Mouse (Mus musculus): ENCODE data around the gene Mpp2.
A peak's percentile ranks its signal among the peaks of the same experiment; 100 is the strongest.

Mpp2 gene

DNA sequence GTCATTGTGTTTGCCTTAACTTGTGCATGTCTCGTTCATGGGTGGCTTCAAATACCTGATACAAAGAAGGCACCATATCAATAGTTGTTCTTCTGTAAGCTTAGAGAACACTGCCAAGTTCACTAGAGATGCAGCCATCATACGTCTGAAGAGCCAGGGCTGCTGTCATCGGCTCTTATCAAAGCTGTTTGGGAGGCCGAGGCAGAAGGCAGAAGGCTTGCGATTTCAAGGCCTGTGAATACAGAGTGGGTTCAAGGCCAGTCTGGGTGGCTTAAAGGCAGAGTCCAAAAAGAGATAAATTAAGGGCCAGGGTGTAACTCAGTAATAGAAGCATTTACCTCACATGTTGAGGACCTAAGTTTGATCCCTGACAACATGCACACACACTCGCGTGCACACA is 52.0 kb downstream of the Mpp2 start:
- DNase-seq (ENCODE audit: low read depth, low spot score): no peak

GRCm38 (mm10) chr11:102035456-102035960 is 52.8 kb downstream of the Mpp2 start:
- no peak for DNase-seq (ENCODE audit: low read depth, low spot score)

DNA sequence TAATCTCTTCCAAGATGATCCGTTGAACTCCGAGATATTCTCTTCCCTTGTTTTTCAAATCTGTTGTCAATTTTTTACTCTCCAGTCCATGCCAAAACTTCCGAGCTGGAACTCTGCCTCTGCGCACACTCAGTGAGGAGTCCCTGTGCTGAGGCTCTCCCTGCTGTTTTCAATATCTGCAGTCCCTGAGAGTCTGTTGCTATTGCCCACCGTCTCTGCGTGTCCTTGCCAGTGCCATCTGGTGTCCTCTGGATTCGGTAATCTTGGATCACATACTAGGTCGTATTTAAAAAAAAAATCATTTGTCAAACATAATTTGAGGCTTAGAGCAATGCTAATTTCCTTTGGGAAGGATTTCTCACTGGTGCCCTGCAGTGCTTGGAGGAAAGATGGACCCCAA is 53.4 kb downstream of the Mpp2 start:
- no peak for DNase-seq (ENCODE audit: low read depth, low spot score)

- DNase-seq (ENCODE audit: low read depth, low spot score): no peak
Observed at GRCm38 (mm10) chr11:102033055-102033591, 55.2 kb downstream of the Mpp2 start.

DNA sequence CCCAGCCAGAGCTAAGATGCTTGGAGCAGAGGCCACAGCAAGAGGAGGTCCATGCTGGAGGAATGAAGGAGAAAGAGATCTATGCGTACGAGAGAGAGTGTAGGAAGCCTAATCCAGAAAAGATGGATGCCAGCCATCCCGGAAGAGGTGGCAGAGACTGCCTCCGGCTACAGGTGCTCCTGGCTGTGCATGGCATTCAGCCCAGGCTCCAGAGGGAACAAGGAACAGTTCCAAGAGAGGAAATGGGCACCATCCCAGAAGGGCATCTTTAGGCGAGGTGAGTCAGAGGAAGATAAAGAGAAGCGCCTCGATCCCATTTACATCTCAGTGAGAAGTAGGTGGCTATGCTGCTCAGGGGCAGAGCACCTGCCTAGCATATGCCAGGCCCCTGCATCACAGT is 57.2 kb downstream of the Mpp2 start:
- no peak for DNase-seq (ENCODE audit: low read depth, low spot score)

DNA sequence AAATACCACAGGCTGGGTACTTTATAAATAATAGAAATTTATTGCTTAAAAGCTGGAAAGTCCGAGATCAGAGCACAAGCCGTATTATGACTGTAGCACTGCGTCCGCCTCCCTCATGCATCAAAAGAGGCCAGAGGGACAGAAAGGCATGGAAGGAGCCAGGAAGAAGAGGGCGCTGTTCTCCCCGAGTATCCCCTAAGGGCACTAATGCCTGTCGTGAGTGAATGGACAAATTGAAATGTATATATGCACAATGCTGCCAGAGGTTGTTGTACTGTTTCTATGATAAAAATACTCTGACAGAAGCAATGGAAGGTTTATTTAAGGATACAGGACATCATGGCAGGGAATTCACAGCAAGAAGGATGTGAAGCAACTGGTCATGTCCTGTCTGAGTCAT is 58.3 kb downstream of the Mpp2 start:
- DNase-seq (ENCODE audit: low read depth, low spot score): no peak

- DNase-seq (ENCODE audit: low read depth, low spot score): no peak
Observed at GRCm38 (mm10) chr11:102029304-102029703, 59.0 kb downstream of the Mpp2 start.

DNA sequence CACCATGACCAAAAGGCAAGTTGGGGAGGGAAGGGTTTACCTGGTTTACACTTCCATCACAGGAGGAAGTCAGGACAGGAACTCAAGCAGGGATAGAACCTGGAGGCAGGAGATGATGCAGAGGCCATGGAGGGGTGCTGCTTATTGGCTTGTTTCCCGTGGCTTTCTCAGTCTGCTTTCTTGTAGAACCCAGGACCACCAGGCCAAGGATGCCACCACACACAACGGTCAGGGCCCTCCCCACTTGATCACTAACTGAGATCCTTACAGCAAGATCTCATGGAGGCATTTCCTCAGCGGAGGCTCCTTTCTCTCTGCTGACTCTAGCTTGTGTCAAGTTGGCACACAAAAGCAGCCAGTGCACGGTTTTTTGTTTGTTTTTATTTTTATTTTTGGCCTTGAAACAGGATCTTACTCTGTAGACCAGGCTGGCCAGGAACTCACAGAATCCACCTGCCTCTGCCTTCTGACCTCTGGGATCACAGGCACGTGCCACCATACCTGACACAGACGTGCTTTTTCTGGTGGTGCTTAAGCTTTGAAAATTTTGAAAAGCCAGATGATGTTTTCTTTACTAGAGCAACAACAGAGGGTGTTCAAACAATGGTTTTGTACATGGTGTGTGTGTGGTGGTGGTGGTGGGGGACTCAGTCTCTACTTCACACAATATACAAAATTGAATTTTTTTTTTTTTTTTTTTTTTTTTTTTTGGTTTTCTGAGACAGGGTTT is 60.1 kb downstream of the Mpp2 start, which contains the start of gene Mpp3:
Gene Mpp3, minus strand, starts transcription at position 375 of the 730 bp plus-strand sequence.
- no peak for DNase-seq (ENCODE audit: low read depth, low spot score)

DNA sequence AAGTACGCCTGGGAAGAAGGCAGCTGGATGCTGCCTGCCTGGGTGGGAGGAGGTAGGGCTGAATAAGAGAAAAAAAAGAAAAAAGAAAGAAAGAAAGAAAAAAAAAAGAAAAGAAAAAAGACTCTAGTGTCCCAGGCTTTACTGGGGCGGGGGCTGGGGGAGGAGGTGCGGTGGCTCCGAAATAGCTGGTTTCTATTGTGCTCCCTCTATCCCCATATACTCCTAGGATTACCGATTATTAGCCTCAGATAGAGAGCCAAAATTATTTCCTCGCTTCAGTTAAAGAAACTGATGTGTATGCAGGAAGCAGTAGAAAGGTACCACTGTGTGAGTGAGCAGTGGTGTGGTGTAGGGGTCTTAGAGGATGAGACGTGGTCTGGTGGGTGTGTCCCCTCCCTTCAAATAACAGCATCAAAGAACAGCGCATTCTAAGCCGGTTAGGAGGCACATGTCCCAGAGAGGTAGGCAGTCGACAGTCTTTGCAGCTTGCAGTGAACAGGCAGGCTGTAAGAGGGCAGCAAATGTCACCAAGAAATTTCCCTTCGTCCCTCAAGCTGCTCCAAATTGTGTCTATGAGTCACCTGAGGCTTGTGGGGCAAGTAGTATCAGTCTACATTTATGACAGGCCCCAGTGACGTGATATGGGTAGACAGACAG is 60.8 kb downstream of the Mpp2 start:
- DNase-seq (ENCODE audit: low read depth, low spot score): no peak

- DNase-seq (ENCODE audit: low read depth, low spot score): peak; percentile 49
Observed at GRCm38 (mm10) chr11:102026694-102027360, 61.5 kb downstream of the Mpp2 start.

GRCm38 (mm10) chr11:102025991-102026660 is 62.2 kb downstream of the Mpp2 start:
- no peak for DNase-seq (ENCODE audit: low read depth, low spot score)

DNA sequence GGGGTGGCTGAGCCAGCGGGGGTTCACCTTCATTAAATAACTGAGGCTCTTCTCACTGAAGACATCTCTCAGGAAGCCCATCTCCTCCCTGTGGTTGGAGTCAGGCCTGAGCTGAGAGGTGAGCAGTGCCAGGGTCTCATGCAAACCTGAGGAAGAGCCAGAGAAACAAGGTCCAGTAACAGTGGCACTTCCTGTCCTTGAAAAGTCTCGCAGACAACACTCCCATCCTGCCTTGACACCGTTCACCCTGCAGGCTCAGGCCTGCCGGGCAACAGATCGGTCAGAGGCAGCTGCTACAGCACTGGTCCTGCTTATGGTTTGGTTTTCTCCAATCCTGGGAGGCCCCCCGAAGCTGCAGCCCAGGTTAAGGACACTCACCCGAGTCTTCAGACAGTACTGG is 63.0 kb downstream of the Mpp2 start:
- DNase-seq (ENCODE audit: low read depth, low spot score): no peak

- no peak for DNase-seq (ENCODE audit: low read depth, low spot score)
Observed at GRCm38 (mm10) chr11:102024875-102025274, 63.4 kb downstream of the Mpp2 start.

DNA sequence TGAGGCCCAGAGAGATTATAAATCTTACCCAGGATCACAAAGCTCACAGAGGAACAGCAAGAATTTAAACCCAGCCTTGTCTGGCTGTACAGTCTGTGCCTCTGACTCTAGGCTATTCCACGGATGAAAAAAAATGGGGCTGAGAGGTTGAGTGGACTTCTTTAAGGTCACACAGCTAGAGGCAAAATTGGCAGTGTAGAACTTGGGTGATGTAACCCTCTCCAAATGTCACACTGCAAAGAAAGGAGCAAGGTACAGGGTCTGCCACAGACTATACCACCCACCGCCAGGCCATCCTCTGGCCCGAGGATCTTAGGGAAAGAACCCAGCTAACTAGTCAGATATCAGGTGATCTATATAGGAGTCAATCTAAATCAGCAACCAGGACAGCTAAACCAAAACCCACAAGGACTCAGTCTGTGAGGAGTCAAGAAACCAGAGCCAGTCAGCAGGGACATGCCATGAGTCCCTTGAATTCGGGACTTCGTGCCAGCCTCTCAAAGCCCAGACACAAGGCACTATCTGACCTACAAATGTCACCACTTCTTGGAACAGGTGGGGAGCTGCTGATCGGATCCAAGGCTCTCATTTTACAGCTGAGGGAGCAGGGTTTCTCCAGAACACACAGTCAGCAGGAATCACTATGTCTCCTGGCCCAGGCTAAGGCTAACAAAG is 64.1 kb downstream of the Mpp2 start:
- peak; percentile 92 for DNase-seq (ENCODE audit: low read depth, low spot score)

DNA sequence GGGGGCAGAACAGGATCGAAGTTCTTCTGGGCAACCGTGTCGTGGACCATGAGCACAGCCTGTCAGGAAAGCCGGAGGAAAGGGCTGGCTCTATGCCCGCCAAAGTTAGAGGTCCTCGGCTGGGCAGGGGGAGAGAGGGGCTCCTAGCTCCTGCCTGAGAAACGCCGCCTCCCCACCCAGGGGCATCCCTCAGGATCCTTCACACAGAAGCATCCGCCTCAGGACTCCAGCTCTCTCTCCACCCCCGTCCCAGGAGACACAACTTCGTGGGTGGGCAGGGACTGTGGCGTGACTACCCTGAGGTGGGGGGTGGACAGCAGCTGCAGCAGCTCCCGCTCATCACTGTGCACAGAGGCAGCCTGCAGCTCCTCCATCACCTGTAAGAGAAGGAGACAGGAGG is 64.9 kb downstream of the Mpp2 start:
- no peak for DNase-seq (ENCODE audit: low read depth, low spot score)

GRCm38 (mm10) chr11:102021196-102021595 is 67.1 kb downstream of the Mpp2 start:
- DNase-seq (ENCODE audit: low read depth, low spot score): no peak

- no peak for DNase-seq (ENCODE audit: low read depth, low spot score)
Observed at GRCm38 (mm10) chr11:102019736-102020135, 68.6 kb downstream of the Mpp2 start.

- DNase-seq (ENCODE audit: low read depth, low spot score): no peak
Observed at GRCm38 (mm10) chr11:102016136-102016535, 72.2 kb downstream of the Mpp2 start.

GRCm38 (mm10) chr11:102015472-102015871 is 72.8 kb downstream of the Mpp2 start:
- no peak for DNase-seq (ENCODE audit: low read depth, low spot score)

- DNase-seq (ENCODE audit: low read depth, low spot score): no peak
Observed at GRCm38 (mm10) chr11:102013201-102013600, 75.1 kb downstream of the Mpp2 start.

GRCm38 (mm10) chr11:102011510-102011909 is 76.8 kb downstream of the Mpp2 start:
- DNase-seq (ENCODE audit: low read depth, low spot score): no peak
